Mouse (Mus musculus) bone marrow, adult 2 months (tissue): Measurements from ENCODE around the gene Glp2r.

Experiments
- CTCF ChIP-seq: fragments of 200-500 bp; IDR thresholded peaks from 2 replicates; pipeline ENCODE4 v1.5.1; 2011; ENCODE audit warnings: low read length, control low read depth; ENCODE audit not compliant: control insufficient read depth, insufficient read depth
- POLR2A ChIP-seq: fragments of 200-500 bp; IDR thresholded peaks from 2 replicates; pipeline ENCODE4 v1.6.1; 2011; ENCODE audit warnings: low read depth, mild to moderate bottlenecking, control low read depth, low read length, borderline replicate concordance; ENCODE audit not compliant: control insufficient read depth

- TF ChIP-seq CTCF (no peak), POLR2A (no peak)
Observed at GRCm38 (mm10) chr11:67756287-67756686, 14.7 kb downstream of the Glp2r start.
